Mouse (Mus musculus) testis, postnatal 14 days (tissue): ENCODE results near the gene Olfr53.
"Not testable (repeated sequence)": the region's sequence is repeated elsewhere in the genome, so short reads cannot be mapped to it uniquely, and the experiment has no call there.

Experiments
- DNase-seq: peaks from one replicate; pipeline ENCODE4 v3.0.0; 2021; ENCODE audit warnings: low spot score

Gene Olfr53

GRCm38 (mm10) chr7:140646152-140646551 is at the start of gene Olfr53:
TSS of gene Olfr53 (plus strand) at chr7:140646452.
- no peak for DNase-seq

DNA sequence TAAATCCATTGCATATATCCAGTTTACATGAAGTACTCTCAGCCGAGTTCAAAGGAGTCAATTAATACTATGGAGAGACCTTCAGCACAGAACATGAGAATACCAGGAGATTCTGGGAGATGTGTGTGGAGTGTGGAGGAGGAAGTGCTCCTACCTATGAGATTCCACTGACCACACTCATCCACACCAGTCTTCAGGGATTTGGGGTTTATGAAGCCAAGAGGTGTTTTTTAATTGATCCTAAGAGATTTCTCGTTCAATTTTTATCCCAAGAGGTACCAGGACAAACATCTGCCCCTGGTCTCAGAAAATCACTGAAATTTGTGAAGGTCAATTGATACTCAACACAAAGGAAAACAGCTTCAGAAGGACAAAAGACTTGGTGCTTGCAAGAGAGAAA is 45.3 kb upstream of the Olfr53 start, which contains the start of gene Olfr46:
Gene Olfr46, plus strand, starts transcription at position 301 of the 400 bp plus-strand sequence.
- not testable (repeated sequence) for DNase-seq

- DNase-seq = not testable (repeated sequence)
These were observed 17.6 kb upstream of the Olfr53 start, which contains the start of gene Olfr61 for GRCm38 (mm10) chr7:140628670-140629069. TSS of gene Olfr61 (plus strand) at chr7:140628970.

GRCm38 (mm10) chr7:140630559-140630958 is 15.7 kb upstream of the Olfr53 start:
- no peak for DNase-seq

DNA sequence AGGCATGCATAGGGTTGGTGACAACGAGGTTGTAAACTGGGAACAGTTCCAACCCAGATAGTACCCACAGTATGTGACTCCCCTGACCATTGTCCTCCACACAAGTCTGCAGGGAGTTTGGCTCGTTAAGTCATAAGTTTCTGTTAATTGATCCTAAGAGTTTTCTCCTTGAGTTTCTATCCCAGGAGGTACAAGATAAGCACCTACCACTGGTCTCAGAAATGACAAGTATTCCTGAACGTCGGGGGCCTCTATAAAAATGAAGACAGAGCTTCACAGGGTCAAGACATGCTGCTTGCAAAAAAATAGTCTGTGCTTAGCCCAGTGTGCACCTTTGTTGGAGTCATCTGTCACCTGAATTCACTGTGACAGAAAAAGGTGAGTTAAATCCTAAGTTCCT is 13.4 kb downstream of the Olfr53 start, which contains the start of gene Olfr539:
Gene Olfr539, plus strand, starts transcription at position 301 of the 400 bp plus-strand sequence.
- DNase-seq = no peak

DNA sequence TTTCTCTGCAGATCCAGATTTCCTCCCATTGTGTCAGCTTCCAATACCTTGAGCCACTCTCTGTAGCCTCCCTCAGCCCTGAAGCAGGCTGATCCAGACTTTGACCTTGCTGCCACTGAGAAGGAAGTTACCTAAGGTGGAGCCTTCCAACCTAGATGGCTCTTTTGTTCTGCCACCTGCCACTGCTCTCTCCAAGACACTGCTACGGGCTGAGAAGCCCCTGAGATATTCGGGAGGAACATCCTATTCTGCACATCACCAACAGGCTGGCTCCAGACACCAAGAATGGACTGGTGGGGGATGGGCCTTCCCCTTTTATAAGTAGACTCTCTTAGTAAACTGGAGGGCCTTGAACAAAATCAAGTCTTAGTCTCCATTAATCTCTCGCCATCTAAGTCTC is 24.4 kb downstream of the Olfr53 start:
- not testable (repeated sequence) for DNase-seq

DNA sequence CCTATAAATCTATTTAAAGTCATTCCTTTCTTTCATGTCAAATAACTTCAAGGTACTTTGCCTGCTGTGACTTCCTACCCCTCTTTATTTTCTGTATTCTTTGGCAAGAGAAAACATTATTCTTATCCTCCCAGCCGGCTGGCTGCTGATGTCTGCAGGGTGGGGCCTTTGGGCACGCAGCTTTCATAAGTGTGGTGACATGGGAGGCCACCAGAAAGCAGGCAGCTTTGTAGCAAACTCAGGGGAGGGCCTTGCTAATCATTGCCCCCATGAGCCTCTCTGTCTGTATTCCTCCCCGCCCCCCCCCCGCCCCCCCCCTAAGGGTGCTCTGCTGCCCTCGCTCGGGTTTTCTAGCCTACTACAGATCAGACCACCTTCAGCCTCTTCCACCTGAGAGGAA is 29.6 kb downstream of the Olfr53 start:
- DNase-seq = no peak

GRCm38 (mm10) chr7:140679591-140679990 is 33.3 kb downstream of the Olfr53 start:
- DNase-seq = not testable (repeated sequence)

DNA sequence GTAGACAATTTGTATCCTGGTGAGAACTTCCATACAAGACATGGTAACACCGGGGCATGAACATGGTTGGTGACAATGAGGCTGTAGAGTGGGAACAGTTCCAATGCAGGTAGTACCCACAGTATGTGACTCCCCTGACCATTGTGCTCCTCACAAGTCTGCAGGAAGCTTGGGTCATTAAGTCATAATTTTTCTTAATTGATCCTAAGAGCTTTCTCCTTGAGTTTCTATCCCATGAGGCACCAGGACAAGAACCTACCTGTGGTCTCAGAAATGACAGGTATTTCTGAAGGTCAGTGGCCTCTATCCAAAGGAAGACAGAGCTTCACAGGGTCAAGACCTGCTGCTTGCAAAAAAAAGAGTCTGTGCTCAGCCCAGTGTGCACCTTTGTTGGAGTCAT is 35.4 kb downstream of the Olfr53 start, which contains the start of gene Olfr45:
Gene Olfr45, plus strand, starts transcription at position 301 of the 400 bp plus-strand sequence.
- no peak for DNase-seq

GRCm38 (mm10) chr7:140696967-140697366 is 50.7 kb downstream of the Olfr53 start, which contains the start of gene Olfr541:
TSS of gene Olfr541 (plus strand) at chr7:140697267.
- DNase-seq = no peak
